In the genomic region with DNA sequence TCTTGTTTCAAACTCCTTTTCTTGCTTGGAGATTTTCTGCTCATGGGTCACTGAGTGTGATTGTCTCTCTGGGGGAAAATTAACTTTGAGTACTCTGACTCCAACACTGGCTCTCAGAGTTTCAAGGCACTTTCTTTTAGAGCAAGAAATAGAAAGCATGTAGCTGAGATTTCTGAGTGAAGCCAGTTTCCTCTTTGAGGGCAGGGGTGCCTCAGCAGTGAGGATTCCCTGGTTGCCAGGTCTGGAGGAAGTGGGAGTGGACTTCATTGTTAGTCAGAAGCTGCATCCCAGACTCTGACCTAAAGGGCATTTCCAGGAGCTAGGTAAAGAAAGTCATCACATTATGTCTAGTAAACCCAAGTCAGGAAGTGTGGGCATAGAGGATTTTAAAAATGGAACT, we compare ENCODE assay signal across 11 mouse cellular contexts. TPM values are rescaled to one million over a fixed set of nuclear protein-coding genes. Genes with fewer than 3 reads are reported as not detected.
A peak's percentile ranks its signal among the peaks of the same experiment; 100 is the strongest.
DNase-seq lines count a peak whose midpoint lies in the region; TF ChIP-seq lines count a peak whose summit lies in the region.
"Had no signal": no experiment of that assay in that cellular context is flagged by ENCODE, and none has a peak within 500 bp of the region (broad histone marks: within the 10 kb centered on the region; RNA-seq: fewer than 3 reads in every experiment).

No protein-coding gene starts in this region.

- H3K36me3 ChIP-seq in heart, adult 2 months (ENCODE audit: control insufficient read depth, insufficient read depth, low read length), result no peaks in the 10 kb centered on the region; the same call in 1 of the 2 replicates
- H3K36me3 ChIP-seq in limb, embryonic 10.5 days, result no peaks in the 10 kb centered on the region
- H3K36me3 ChIP-seq: G1E had no signal

- H3K27ac ChIP-seq in heart, adult 2 months, result peak overlapping the region; percentile 94
- H3K27ac ChIP-seq in embryonic fibroblast, embryonic 13.5 days (ENCODE audit: insufficient read depth, low read length), result peak overlapping the region; percentile 30
- H3K27ac ChIP-seq in limb, embryonic 10.5 days, result peak overlapping the region; percentile 58

- no peak for TF ChIP-seq POLR2A in heart, adult 2 months (IDR thresholded peaks at IDR 0.05; ENCODE audit: insufficient read depth, low read depth, low read length)
- TF ChIP-seq POLR2A in embryonic fibroblast, embryonic 13.5 days (IDR thresholded peaks at IDR 0.05; ENCODE audit: low read depth, low read length), result 0 out of 2 replicates have a peak, but pooled peaks have one; percentile 21

- H3K9ac ChIP-seq in heart, adult 2 months (ENCODE audit: low read depth, low read length), result no peak overlapping the region

- no peaks in the 10 kb centered on the region for H3K9me3 ChIP-seq in limb, embryonic 10.5 days (replicated peaks)
- H3K9me3 ChIP-seq: G1E had no signal

- intact Hi-C loops in heart, adult 2 months (cut with DNase I), result loop anchor here (2.0 kb wide), 1 partner anchor 20 kb away; no protein-coding TSS in a partner anchor
- intact Hi-C loops in heart, postnatal 36 days (cut with DNase I), result loop anchor here (1.0 kb wide), 1 partner anchor 22 kb away; no protein-coding TSS in a partner anchor

- peak overlapping the region; percentile 8; the same call in 1 of the 2 replicates for H3K4me3 ChIP-seq in heart, adult 2 months
- H3K4me3 ChIP-seq in embryonic fibroblast, embryonic 13.5 days (ENCODE audit: insufficient read depth, low read length), result peak overlapping the region; percentile 70
- H3K4me3 ChIP-seq in limb, embryonic 10.5 days, result peak overlapping the region; percentile 6; the same call in 1 of the 2 replicates

- no peak for DNase-seq in heart, adult 2 months
- DNase-seq in heart, postnatal 36 days, result no peak
- peak; percentile 18 for DNase-seq in A20 (ENCODE audit: low read depth, low spot score)
- no peak for DNase-seq in limb, embryonic 10.5 days (ENCODE audit: low spot score)
- no peak for DNase-seq in B cell, adult 2 months
- DNase-seq in gastrocnemius, adult 8-10 months (ENCODE audit: low spot score in 2 of 2), result no peak
- DNase-seq in Muller cell, postnatal 12 days (ENCODE audit: inconsistent ontology term), result no peak
- DNase-seq: cerebellum, postnatal 25 days had no signal

- no peak for TF ChIP-seq CTCF in heart, adult 2 months (IDR thresholded peaks at IDR 0.05)
- no peak for TF ChIP-seq CTCF in embryonic fibroblast, embryonic 13.5 days (IDR thresholded peaks at IDR 0.05; ENCODE audit: borderline replicate concordance, insufficient read depth, low read length)

- no peak for TF ChIP-seq EP300 in heart, adult 2 months (IDR thresholded peaks at IDR 0.05; ENCODE audit: insufficient read depth, low read depth, low read length)

- H3K4me1 ChIP-seq in heart, adult 2 months (ENCODE audit: control insufficient read depth, insufficient read depth, low read length), result peaks cover 5% of the 10 kb centered on the region
- H3K4me1 ChIP-seq in embryonic fibroblast, embryonic 13.5 days (ENCODE audit: control insufficient read depth, insufficient read depth, low read length), result peaks cover 4% of the 10 kb centered on the region
- H3K4me1 ChIP-seq in limb, embryonic 10.5 days, result peaks cover 37% of the 10 kb centered on the region

- no peaks in the 10 kb centered on the region for H3K27me3 ChIP-seq in heart, adult 2 months (ENCODE audit: control insufficient read depth, insufficient read depth, low read length)
- H3K27me3 ChIP-seq in limb, embryonic 10.5 days (ENCODE audit: low read depth, poor library complexity, severe bottlenecking), result no peaks in the 10 kb centered on the region

- H3K79me2 ChIP-seq in heart, adult 2 months (replicated peaks; ENCODE audit: control insufficient read depth, insufficient read depth, low read length), result no peaks in the 10 kb centered on the region

RNA-seq across cellular contexts. Expression of a gene that starts 2.3 kb away (rescaled TPM):
- 100 to 1,000 TPM; 102 to 128 TPM for total RNA-seq in heart, adult 2 months (2021)
- polyA plus RNA-seq in heart, adult 2 months (2012; rRNA removed), result 15.4 and 33.7 TPM in 2 replicates
- 100 to 1,000 TPM; 111 to 115 TPM for total RNA-seq in heart, postnatal 36 days (2021)
- polyA plus RNA-seq in embryonic fibroblast, embryonic 13.5 days (2011; ENCODE audit: insufficient read length, low read depth, missing spikeins), result 196 and 246 TPM in 2 replicates
- polyA plus RNA-seq in limb, embryonic 10.5 days (2016; fragmentation: Nextera tagmentation; extraction: Ambion mirVana), result 31.9 and 37.0 TPM in 2 replicates
- total RNA-seq in gastrocnemius, adult 8-10 months (2022), result 10 to 100 TPM; 45.6 to 62.4 (median 55.7) TPM

RNA-seq across cellular contexts. Expression of a gene that starts 40.7 kb away (rescaled TPM):
- total RNA-seq in heart, adult 2 months (2021), result 1 to 10 TPM; 2.0 TPM
- 0.47 and 0.76 TPM in 2 replicates for polyA plus RNA-seq in heart, adult 2 months (2012; rRNA removed)
- 1 to 10 TPM; 2.5 to 3.4 TPM for total RNA-seq in heart, postnatal 36 days (2021)
- not detected in 2 replicates for polyA plus RNA-seq in embryonic fibroblast, embryonic 13.5 days (2011; ENCODE audit: insufficient read length, low read depth, missing spikeins)
- polyA plus RNA-seq in limb, embryonic 10.5 days (2016; fragmentation: Nextera tagmentation; extraction: Ambion mirVana), result not detected in 2 replicates
- total RNA-seq in gastrocnemius, adult 8-10 months (2022), result not detected
- total RNA-seq: left cerebral cortex, postnatal 25 days had no signal
- polyA plus RNA-seq: G1E had no signal

Comparison
In these comparisons a context has a peak if more than half of its experiments do, and no peak if none do; other contexts are left out.
1. H3K27ac ChIP-seq: peak in every context shown above with its lines; median percentile 94 in heart, adult 2 months; 58 in limb, embryonic 10.5 days; 30 in embryonic fibroblast, embryonic 13.5 days.
2. H3K4me3 ChIP-seq: peak in every context shown above with its lines; median percentile 70 in embryonic fibroblast, embryonic 13.5 days; 8 in heart, adult 2 months; 6 in limb, embryonic 10.5 days.